Mouse (Mus musculus): ENCODE measurements around the gene Rbfox3. TPM values are rescaled to one million over a fixed set of nuclear protein-coding genes. Genes with fewer than 3 reads are reported as not detected.

Gene Rbfox3
- polyA plus RNA-seq, 1 experiment from 2014 or later: 0.13 TPM

GRCm38 (mm10) chr11:118939731-118940130 lies 28.3 kb upstream of the Rbfox3 start:
- DNase-seq: no peak
- ATAC-seq (ENCODE audit: insufficient read depth): no peak
- H3K9me3 ChIP-seq (ENCODE audit: low read depth, low read length): no peaks in the 10 kb centered on the region
- WGBS: 75% methylated on average over 4 of the region's 4 CpGs
- no peak overlapping the region for H3K4me2 ChIP-seq
- TF ChIP-seq CTCF (IDR thresholded peaks at IDR 0.05; ENCODE audit: low read depth): no peak
- H3K4me1 ChIP-seq (ENCODE audit: insufficient read depth): no peaks in the 10 kb centered on the region
- no peaks in the 10 kb centered on the region for H3K27me3 ChIP-seq (ENCODE audit: insufficient read depth, low read length)
- H3K9ac ChIP-seq: no peak overlapping the region
- H3K4me3 ChIP-seq (ENCODE audit: low read depth, low read length): no peak overlapping the region
- no peak overlapping the region for H3K27ac ChIP-seq (ENCODE audit: low read depth)
- H3K36me3 ChIP-seq (ENCODE audit: insufficient read depth): no peaks in the 10 kb centered on the region

- 7% methylated on average over 1 of the region's 1 CpGs for WGBS
- no peak for ATAC-seq (ENCODE audit: insufficient read depth)
- TF ChIP-seq CTCF (IDR thresholded peaks at IDR 0.05; ENCODE audit: low read depth): no peak
- Histone ChIP-seq H3K27me3 (ENCODE audit: insufficient read depth, low read length) (no peaks in the 10 kb centered on the region), H3K4me1 (ENCODE audit: insufficient read depth) (no peaks in the 10 kb centered on the region), H3K36me3 (ENCODE audit: insufficient read depth) (no peaks in the 10 kb centered on the region), H3K27ac (ENCODE audit: low read depth) (no peak overlapping the region), H3K4me2 (no peak overlapping the region), H3K9ac (no peak overlapping the region), H3K9me3 (ENCODE audit: low read depth, low read length) (no peaks in the 10 kb centered on the region), H3K4me3 (ENCODE audit: low read depth, low read length) (no peak overlapping the region)
- DNase-seq: peak; percentile 17
These were observed 23.5 kb upstream of the Rbfox3 start for GRCm38 (mm10) chr11:118934925-118935324.

- H3K9me3 ChIP-seq (ENCODE audit: low read depth, low read length): no peaks in the 10 kb centered on the region
- H3K27me3 ChIP-seq (ENCODE audit: insufficient read depth, low read length): no peaks in the 10 kb centered on the region
- H3K4me1 ChIP-seq (ENCODE audit: insufficient read depth): no peaks in the 10 kb centered on the region
- ATAC-seq (ENCODE audit: insufficient read depth) (no peak), DNase-seq (peak; percentile 80)
- no peak overlapping the region for H3K9ac ChIP-seq
- TF ChIP-seq CTCF (IDR thresholded peaks at IDR 0.05; ENCODE audit: low read depth): no peak
- no peak overlapping the region for H3K27ac ChIP-seq (ENCODE audit: low read depth)
- no peak overlapping the region for H3K4me3 ChIP-seq (ENCODE audit: low read depth, low read length)
- H3K36me3 ChIP-seq (ENCODE audit: insufficient read depth): no peaks in the 10 kb centered on the region
- 5% methylated on average over 5 of the region's 5 CpGs for WGBS
- H3K4me2 ChIP-seq: no peak overlapping the region
These were observed 15.7 kb upstream of the Rbfox3 start for GRCm38 (mm10) chr11:118927081-118927480.

- 68% methylated on average over 6 of the region's 6 CpGs for WGBS
- H3K4me3 ChIP-seq (ENCODE audit: low read depth, low read length): no peak overlapping the region
- no peak for TF ChIP-seq CTCF (IDR thresholded peaks at IDR 0.05; ENCODE audit: low read depth)
- H3K9me3 ChIP-seq (ENCODE audit: low read depth, low read length): no peaks in the 10 kb centered on the region
- no peaks in the 10 kb centered on the region for H3K27me3 ChIP-seq (ENCODE audit: insufficient read depth, low read length)
- H3K36me3 ChIP-seq (ENCODE audit: insufficient read depth): no peaks in the 10 kb centered on the region
- no peaks in the 10 kb centered on the region for H3K4me1 ChIP-seq (ENCODE audit: insufficient read depth)
- H3K27ac ChIP-seq (ENCODE audit: low read depth): no peak overlapping the region
- ATAC-seq (ENCODE audit: insufficient read depth) (no peak), DNase-seq (no peak)
- H3K4me2 ChIP-seq: no peak overlapping the region
- H3K9ac ChIP-seq: no peak overlapping the region
These were observed 10.5 kb upstream of the Rbfox3 start for GRCm38 (mm10) chr11:118921852-118922251.

- no peak for TF ChIP-seq CTCF (IDR thresholded peaks at IDR 0.05; ENCODE audit: low read depth)
- Histone ChIP-seq H3K9me3 (ENCODE audit: low read depth, low read length) (no peaks in the 10 kb centered on the region), H3K4me1 (ENCODE audit: insufficient read depth) (no peaks in the 10 kb centered on the region), H3K9ac (no peak overlapping the region), H3K27ac (ENCODE audit: low read depth) (no peak overlapping the region), H3K27me3 (ENCODE audit: insufficient read depth, low read length) (no peaks in the 10 kb centered on the region; the same call in 1 of the 2 replicates), H3K4me2 (no peak overlapping the region), H3K4me3 (ENCODE audit: low read depth, low read length) (no peak overlapping the region), H3K36me3 (ENCODE audit: insufficient read depth) (no peaks in the 10 kb centered on the region)
- ATAC-seq (ENCODE audit: insufficient read depth) (no peak), DNase-seq (peak; percentile 14)
- WGBS: 25% methylated on average over 15 of the region's 15 CpGs
These were observed 5.1 kb upstream of the Rbfox3 start for GRCm38 (mm10) chr11:118916423-118917030.

- DNase-seq (no peak), ATAC-seq (ENCODE audit: insufficient read depth) (no peak)
- 64% methylated on average over 2 of the region's 2 CpGs for WGBS
- Histone ChIP-seq H3K27me3 (ENCODE audit: insufficient read depth, low read length) (peaks cover 3% of the 10 kb centered on the region; the same call in 1 of the 2 replicates), H3K27ac (ENCODE audit: low read depth) (no peak overlapping the region), H3K4me2 (no peak overlapping the region), H3K36me3 (ENCODE audit: insufficient read depth) (no peaks in the 10 kb centered on the region), H3K9me3 (ENCODE audit: low read depth, low read length) (no peaks in the 10 kb centered on the region), H3K9ac (no peak overlapping the region), H3K4me1 (ENCODE audit: insufficient read depth) (no peaks in the 10 kb centered on the region), H3K4me3 (ENCODE audit: low read depth, low read length) (no peak overlapping the region)
- TF ChIP-seq CTCF (IDR thresholded peaks at IDR 0.05; ENCODE audit: low read depth): no peak
These were observed 4.5 kb upstream of the Rbfox3 start for GRCm38 (mm10) chr11:118915888-118916287.

GRCm38 (mm10) chr11:118912686-118913085 lies 1.3 kb upstream of the Rbfox3 start:
- 56% methylated on average over 6 of the region's 6 CpGs for WGBS
- H3K4me1 ChIP-seq (ENCODE audit: insufficient read depth): no peaks in the 10 kb centered on the region
- no peak overlapping the region for H3K4me3 ChIP-seq (ENCODE audit: low read depth, low read length)
- no peaks in the 10 kb centered on the region for H3K9me3 ChIP-seq (ENCODE audit: low read depth, low read length)
- ATAC-seq (ENCODE audit: insufficient read depth) (no peak), DNase-seq (no peak)
- no peak overlapping the region for H3K4me2 ChIP-seq
- no peak overlapping the region for H3K27ac ChIP-seq (ENCODE audit: low read depth)
- no peak overlapping the region for H3K9ac ChIP-seq
- TF ChIP-seq CTCF (IDR thresholded peaks at IDR 0.05; ENCODE audit: low read depth): no peak
- no peaks in the 10 kb centered on the region for H3K36me3 ChIP-seq (ENCODE audit: insufficient read depth)
- H3K27me3 ChIP-seq (ENCODE audit: insufficient read depth, low read length): peaks cover 35% of the 10 kb centered on the region
